Mouse (Mus musculus) urinary bladder, postnatal 36 days (tissue): ENCODE results near the gene Fbxo46.

Experiments
- DNase-seq, 2 experiments: peaks; one replicate each; pipeline ENCODE4 v3.0.0; 2022; ENCODE audit warnings: low spot score in 2 of 2, mixed read lengths in 1 of 2

Fbxo46 gene

GRCm38 (mm10) chr7:19093174-19093521 lies 26.5 kb upstream of the Fbxo46 start:
- DNase-seq = peak; percentile 85 to 86

DNA sequence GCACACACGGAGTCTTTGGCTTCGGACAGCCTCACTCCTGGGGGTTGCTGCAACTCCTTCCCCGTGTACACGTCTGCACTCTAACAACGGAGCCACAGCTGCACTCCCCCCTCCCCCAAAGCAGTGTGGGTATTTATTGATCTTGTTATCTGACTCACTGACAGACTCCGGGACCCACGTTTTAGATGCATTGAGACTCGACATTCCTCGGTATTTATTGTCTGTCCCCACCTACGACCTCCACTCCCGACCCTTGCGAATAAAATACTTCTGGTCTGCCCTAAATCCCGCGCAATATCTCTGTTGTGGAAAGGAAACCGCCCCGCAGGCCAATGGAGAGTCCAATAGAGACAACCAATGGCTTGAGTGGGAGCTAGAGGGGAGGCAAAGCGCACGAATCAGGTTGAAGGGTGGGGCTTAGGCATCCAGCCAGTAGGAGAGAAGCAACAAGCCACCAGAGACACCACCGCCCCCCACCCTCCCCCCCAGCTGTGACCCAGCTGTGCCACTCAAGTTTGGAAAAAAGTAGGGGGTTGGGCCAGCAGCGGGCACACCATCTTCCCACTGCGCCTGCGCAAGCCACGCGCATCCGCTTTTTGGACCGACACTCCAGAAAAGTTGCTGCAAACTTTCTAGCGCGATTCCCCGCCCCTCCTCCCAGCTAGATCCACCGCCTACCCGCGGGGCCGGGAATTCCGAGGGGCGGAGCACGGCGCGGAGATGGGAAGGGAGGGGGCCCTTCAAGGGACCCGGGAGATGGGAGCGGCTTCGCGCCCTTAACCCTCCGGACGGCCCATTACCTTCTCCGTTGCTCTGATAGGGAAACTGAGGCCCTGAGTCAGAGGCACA lies 25.9 kb upstream of the Fbxo46 start:
- DNase-seq = peak; percentile 92 to 97

DNA sequence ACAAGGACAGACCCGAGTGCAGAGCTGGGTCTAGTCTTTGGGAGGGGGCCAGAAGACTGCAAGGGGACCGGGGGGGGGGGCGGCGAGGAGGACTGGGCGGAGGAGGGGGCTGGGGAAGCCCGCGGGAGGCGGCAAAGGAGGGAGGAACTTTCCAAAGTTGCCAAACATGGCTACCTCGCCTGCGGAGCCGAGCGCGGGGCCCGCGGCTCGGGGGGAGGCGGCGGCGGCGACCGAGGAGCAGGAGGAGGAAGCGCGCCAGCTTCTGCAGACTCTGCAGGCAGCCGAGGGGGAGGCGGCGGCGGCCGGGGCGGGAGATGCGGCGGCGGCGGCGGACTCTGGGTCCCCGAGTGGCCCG lies 25.2 kb upstream of the Fbxo46 start, which contains the start of gene Six5:
Gene Six5, plus strand, starts transcription at position 124 of the 355 bp plus-strand sequence.
- peak in 1 of 2 experiments; percentile 54 for DNase-seq

DNA sequence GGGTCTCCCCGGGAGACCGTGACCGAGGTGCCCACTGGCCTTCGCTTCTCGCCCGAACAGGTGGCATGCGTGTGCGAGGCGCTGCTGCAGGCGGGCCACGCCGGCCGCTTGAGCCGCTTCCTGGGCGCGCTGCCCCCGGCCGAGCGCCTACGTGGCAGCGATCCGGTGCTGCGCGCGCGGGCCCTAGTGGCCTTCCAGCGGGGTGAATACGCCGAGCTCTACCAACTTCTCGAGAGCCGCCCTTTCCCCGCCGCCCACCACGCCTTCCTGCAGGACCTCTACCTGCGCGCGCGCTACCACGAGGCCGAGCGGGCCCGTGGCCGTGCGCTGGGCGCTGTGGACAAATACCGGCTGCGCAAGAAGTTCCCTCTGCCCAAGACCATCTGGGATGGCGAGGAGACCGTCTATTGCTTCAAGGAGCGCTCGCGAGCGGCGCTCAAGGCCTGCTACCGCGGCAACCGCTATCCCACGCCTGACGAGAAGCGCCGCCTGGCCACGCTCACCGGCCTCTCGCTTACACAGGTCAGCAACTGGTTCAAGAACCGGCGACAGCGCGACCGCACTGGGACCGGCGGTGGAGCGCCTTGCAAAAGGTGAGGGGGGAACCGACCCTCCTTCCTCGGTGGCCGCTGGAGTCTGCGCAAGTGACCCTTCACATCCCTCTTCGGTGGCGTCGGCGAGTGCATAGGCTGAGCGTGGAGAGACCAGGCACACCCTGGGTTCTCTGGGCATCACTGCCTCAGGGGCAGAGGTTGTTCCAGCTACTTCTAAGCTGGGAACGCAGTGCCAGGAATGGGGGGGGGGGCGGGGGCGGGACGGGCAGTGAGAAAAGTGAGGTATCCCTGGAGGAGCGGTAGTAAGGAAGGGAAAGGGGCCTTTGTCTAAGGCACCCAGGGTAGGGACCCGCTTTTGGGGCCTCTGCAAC lies 24.6 kb upstream of the Fbxo46 start:
- peak; percentile 56 to 57 for DNase-seq

DNA sequence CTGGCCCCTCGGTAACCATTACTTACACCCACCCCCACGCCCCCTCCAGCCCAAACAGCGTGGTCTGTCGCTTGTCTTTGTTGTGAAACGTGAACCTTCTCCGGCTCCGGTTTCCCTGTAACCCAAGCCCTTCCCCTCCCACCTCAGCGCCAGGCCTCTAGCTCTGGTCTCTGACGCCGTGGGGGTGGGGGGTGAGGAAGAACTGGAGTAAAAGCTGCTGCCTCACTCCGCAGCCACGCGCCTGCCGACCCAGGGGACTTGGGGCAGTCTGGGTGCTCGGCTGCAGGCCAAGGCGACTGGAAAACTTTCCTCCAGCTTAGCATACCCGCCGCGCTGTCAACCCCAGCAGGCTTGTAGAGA lies 23.9 kb upstream of the Fbxo46 start:
- DNase-seq = peak in 1 of 2 experiments; percentile 76

GRCm38 (mm10) chr7:19096421-19096976 lies 23.2 kb upstream of the Fbxo46 start:
- no peak for DNase-seq

DNA sequence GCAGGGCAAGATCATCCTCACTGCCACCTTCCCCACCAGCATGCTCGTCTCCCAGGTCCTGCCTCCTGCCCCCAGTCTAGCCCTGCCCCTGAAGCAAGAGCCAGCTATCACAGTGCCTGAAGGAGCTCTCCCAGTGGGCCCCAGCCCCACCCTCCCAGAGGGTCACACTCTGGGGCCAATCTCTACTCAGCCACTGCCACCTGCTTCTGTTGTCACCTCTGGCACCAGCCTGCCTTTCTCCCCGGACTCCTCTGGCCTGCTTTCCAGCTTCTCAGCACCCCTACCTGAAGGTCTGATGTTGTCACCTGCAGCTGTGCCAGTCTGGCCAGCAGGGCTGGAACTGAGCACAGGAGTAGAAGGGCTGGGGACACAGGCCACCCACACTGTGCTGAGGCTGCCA lies 22.4 kb upstream of the Fbxo46 start:
- DNase-seq = no peak

DNA sequence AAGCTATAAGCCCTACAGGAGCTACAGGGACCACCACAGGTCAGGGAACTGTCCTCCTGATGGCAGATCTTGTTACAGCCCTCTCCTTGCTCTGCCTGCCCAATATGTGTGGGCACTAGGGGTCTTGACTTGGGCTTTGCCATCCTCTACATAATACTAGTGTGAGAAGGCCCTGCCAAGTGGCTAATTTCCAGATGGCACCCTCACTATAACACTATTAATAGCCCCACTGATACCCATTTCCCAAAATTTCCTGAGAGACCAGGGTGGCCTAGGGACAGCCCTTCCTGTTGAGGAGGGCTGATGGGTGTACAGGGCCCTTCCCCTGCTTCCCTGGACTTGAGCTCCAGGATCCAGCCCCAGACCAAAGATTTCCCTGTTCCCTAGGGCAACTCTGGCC lies 21.8 kb upstream of the Fbxo46 start:
- DNase-seq = no peak

DNA sequence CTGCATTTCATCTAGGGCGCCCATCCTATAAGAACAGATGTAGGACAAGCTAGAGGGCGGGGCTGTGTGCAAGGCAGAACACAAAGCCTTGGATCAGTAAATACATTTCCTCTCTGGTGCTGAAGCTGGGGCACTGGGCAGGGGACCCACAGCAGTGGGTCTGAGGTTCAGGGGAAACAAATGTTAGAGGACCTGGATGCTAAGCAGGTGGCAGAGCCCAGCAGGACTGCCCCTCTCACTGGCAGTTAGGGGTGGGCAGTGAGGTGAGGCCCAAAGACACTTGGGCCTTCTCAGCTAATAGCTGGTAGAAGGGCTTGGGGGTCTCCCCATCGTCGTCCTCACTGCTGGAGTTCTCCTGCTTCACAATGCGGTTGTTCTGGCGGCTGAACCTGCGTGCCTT lies 20.8 kb upstream of the Fbxo46 start:
- DNase-seq = no peak

DNA sequence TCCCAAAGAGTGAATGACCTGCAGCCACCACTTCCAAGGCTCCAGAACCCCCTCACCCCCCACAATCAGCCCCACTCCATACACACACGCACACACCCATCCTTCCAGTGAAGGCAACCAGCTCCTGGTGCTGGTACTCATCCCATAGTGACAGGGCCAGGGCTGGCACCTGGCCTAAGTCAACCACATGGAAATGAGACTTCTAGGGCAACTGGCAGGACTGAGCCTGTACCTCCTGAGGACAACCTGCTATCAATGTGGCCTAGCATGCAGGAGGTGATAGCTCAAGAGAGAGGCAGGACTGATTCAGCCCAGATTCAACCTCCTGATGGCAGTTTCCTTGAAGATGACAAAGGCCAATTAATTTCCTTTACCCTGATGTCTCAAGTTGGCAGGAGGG lies 19.4 kb upstream of the Fbxo46 start:
- no peak for DNase-seq

- no peak for DNase-seq
These were observed 15.9 kb upstream of the Fbxo46 start for GRCm38 (mm10) chr7:19103741-19104140.

DNA sequence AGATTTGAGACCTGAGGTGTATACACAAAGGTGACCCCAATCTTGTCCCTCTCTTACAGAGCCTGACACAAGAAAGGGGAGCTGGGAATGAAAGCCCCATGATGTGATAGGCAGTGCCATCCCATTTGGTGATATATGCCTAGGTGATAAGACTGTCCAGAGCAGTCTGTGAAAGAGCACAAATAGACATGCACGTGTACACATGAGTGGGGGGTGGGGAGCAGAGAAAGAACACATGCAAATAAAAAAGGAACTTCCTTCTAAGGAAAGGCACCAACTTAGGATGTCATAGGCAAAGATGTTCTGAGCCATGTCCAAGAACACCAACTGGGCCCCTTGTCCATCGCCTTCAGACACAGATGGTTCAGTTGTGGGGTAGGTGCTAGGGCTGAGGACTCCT lies 15.2 kb upstream of the Fbxo46 start:
- DNase-seq = no peak

DNA sequence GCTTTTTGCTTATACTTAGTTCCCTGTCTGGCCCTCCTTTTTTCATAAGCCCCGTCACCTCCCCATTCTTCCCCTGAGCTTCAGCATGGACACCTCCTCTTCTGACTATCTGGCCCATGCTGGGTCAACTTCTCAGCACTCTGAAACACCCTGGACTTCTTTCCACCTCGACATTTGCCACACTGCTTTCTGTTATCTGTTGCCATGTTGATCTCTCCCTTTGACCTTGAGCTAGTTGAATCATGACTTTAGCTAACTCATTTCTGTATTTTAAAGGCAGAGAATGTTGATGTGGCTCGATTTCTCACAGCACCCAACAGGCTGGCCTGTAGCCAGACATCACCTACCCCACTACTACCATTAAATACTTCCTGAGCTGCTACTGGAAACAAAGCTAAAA lies 12.2 kb upstream of the Fbxo46 start:
- DNase-seq = no peak

- DNase-seq = no peak
These were observed 10.1 kb upstream of the Fbxo46 start for GRCm38 (mm10) chr7:19109565-19109964.

- DNase-seq = peak in 1 of 2 experiments; percentile 43
These were observed 1.5 kb upstream of the Fbxo46 start, which contains the start of gene Gm4969 for GRCm38 (mm10) chr7:19118028-19118771. Gm4969 (minus strand) TSS chr7:19118368.

- DNase-seq = no peak
These were observed 576 bp upstream of the Fbxo46 start for GRCm38 (mm10) chr7:19119083-19119482.

- DNase-seq = no peak
These were observed 2.0 kb downstream of the Fbxo46 start for GRCm38 (mm10) chr7:19121686-19122085.

GRCm38 (mm10) chr7:19124713-19125112 lies 5.1 kb downstream of the Fbxo46 start:
- no peak for DNase-seq

DNA sequence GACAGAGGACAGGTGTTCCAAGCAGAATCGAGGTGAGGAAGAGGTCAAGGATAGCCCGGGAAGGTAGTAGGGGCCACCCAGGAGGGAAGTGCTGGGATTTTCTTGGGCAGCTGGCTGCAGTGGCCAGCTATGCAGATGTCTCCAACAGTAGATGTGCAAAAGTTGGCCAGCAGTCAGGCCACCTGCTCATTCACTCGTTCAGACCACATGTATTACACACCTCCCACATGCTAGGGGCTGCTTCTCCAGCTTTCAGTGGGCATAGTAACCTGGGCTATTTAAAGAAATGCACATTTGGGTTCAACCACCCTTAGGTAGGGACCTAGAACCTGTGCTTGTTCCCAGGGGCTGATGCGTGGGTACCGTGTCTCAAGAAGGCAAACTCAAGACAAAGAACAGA lies 8.1 kb downstream of the Fbxo46 start:
- no peak for DNase-seq

- DNase-seq = no peak
These were observed 9.7 kb downstream of the Fbxo46 start for GRCm38 (mm10) chr7:19129396-19129795.

- no peak for DNase-seq
These were observed 11.0 kb downstream of the Fbxo46 start for GRCm38 (mm10) chr7:19130657-19131056.
